Mouse (Mus musculus) layer of hippocampus, postnatal 10 days (tissue): Measurements from ENCODE around the gene Sytl3. TPM values are rescaled to one million over a fixed set of nuclear protein-coding genes. Genes with fewer than 3 reads are reported as not detected.

Experiments
- DNase-seq, 2 experiments: peaks; one replicate each; pipeline ENCODE4 v3.0.0; 2021; ENCODE audit warnings: low spot score in 2 of 2
- total RNA-seq, 2 experiments: library from RNA; stranded (reverse); gene quantifications; 2 replicates each; pipeline ENCODE4 v1.2.3; 2021

Sytl3 gene
- total RNA-seq, 2 experiments from 2014 or later: 0.25 TPM; not detected in 1

DNA sequence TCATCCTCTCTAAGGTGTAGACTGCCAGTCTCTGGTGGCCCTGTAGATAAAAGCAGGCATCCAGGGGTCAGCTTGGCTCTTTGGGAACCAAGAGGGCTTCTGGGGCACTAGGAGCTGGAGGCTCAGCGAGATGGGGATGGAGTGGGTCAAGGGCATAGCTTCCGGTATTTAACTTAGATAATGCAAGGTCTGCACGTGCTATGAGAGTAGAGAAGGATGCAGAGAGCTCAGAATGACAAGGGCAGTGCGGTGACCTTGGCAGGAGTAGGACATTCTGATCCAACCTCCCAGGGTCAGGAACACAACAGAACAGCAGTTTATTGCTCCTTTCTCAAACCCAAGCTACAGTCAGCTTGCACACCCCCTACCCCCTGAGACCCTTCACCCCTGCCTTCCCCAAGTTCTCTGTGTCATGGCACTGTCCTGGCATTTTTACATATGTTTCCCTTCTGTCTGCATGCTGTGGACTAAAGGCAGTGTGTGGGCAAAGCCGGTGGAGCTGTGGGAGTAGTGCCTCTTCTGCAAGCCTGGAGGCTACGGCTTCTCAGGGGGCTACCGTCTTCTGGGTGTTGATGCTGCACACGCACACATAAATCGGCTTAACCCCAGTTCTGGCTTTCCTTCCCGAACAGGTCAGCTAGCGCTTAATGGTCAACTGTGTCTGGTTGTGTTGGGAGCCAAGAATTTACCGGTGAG is 76.0 kb downstream of the Sytl3 start:
- peak; percentile 2 to 8 for DNase-seq

GRCm38 (mm10) chr17:6736306-6737272 is 77.7 kb downstream of the Sytl3 start:
- DNase-seq: peak; percentile 1 to 10

GRCm38 (mm10) chr17:6737273-6737997 is 78.5 kb downstream of the Sytl3 start:
- DNase-seq: peak in 1 of 2 experiments; percentile 7

DNA sequence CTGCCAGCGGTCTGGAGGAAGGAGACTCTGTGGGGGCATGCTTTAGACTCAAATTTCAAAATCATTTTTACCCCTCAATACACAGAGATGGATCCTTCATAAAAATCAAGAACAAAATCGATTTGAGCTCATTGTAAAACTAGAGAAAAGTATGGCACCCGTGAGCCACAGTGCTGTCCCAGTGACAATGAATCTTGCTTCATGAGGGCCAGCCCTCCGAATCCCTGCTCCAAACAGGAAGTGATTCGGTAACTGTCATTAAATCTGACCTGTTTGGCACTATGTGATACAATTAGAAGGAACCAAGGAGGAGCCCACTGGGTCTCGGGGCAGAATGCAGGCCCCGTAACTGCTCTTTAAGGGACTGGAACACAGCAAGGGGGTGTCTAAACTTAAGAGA is 79.9 kb downstream of the Sytl3 start:
- DNase-seq: no peak

- peak in 1 of 2 experiments; percentile 8 for DNase-seq
Observed at GRCm38 (mm10) chr17:6739266-6739665, 80.4 kb downstream of the Sytl3 start.

DNA sequence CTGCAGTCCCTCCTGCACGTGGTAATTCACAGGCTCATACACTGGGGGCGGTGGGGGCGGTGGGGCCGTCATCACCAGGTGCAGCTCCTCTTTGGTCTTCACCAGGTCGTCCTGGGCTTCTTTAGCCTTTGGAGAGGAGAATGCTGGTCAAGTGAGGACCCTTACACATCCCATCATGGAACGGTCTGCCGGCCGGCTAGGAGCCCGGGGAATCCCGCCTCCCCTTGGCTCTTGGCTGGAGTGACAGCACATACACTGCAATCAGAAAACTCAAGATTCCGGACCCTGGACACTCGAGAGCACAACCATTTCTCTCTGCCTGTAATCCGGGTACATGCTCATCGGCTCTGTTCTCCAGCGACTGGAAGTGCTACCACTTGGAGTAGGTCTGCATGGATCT is 80.9 kb downstream of the Sytl3 start:
- no peak for DNase-seq

- no peak for DNase-seq
Observed at GRCm38 (mm10) chr17:6740331-6741170, 81.7 kb downstream of the Sytl3 start.

- peak; percentile 36 to 40 for DNase-seq
Observed at GRCm38 (mm10) chr17:6741271-6741670, 82.4 kb downstream of the Sytl3 start.

- peak; percentile 30 to 47 for DNase-seq
Observed at GRCm38 (mm10) chr17:6742083-6743038, 83.5 kb downstream of the Sytl3 start.

DNA sequence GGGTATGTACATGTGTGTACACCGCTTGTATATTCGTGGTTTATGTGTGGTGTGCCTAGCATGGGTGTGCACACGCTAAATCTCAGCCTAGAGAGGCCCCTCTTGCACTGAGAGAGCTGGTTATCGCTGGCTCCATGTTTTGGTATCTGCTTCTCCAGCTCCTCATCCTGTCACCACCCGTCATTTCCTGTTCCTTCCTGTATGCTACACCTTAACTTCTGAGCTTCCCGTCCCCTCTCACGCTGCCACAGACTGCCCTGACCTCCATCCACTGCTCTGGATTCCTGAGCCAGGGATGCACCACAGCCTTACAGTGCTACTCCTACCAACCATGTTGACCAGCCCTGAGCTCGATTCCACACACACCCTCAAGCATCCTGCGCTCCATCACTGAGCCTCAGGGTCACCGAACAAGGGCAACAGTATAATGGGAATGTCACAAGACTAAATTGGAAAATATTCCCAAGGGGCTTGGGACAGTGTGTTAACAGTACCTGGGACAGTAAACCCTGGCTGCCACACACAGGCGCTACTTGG is 84.2 kb downstream of the Sytl3 start:
- no peak for DNase-seq

- no peak for DNase-seq
Observed at GRCm38 (mm10) chr17:6743787-6744239, 84.9 kb downstream of the Sytl3 start.

DNA sequence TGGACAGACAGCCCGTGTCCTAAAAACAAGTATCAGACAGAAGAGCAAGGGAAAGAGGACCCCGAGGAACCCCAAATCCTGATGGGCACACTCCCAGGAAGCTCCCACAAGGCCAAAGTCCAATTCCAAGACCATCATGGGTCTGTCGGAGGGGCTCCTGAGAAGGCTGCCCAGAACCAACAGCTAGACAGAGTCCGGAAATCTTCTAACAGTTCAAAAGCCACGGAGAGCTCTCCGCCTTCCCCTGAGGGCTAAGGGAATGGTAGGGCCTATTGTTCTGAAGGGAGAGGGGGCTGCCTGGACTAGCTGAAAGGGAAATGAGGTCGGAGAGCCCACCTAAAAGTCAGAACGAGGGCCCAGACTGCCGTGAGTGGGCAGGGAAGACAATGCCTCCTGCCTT is 85.5 kb downstream of the Sytl3 start:
- no peak for DNase-seq

- no peak for DNase-seq
Observed at GRCm38 (mm10) chr17:6744871-6745270, 86.0 kb downstream of the Sytl3 start.

GRCm38 (mm10) chr17:6745503-6745902 is 86.6 kb downstream of the Sytl3 start:
- no peak for DNase-seq

- no peak for DNase-seq
Observed at GRCm38 (mm10) chr17:6745975-6746374, 87.1 kb downstream of the Sytl3 start.

GRCm38 (mm10) chr17:6746452-6747231 is 87.7 kb downstream of the Sytl3 start:
- no peak for DNase-seq

DNA sequence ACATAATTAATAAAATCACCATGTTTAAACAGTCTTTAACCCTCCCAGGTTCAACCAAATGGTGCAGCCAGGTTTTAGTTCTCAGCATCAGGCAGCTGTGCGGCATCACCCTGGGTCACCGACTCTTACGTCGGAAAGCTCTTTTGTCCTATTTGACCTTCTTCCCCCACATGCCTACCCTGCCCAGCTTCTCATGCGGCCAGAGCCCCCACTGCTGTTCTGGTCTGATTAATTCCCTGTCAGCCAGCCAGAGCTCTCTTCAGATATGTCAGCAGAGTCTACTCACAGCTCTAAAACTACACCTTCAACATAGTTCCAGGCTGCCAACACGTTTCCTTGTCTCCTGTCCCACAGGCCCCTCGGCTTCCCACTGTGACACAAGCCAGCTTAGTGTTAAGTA is 88.6 kb downstream of the Sytl3 start:
- DNase-seq: no peak

DNA sequence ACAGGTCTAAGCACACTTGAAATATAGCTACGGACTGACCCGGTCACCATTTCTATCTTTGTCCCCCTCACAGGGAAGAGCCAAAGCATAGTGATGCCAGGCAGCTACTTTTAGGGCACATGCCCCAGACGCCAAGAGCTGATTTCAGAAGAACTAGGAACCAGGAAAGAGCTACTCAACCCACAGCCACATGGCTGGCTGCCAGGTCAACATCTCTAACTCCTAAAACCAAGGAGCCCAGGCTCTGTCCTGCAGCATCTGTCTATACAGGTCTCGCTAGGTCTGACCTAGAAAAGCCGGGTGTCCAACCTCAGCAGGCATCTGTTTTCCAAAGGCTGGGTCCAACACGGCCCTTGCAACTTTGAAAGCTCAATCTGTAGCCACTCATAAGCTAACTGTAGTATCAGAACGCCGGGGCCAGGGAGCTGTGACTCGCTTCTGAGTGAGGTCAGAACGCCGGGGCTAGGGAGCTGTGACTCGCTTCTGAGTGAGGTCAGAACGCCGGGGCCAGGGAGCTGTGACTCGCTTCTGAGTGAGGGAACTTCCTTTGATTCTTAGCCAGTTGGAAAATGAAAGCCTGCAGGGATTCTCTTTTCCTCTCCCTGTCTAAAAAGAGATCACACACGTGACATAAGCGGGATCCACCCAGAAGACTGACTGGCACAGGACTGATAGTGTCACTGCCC is 90.0 kb downstream of the Sytl3 start:
- no peak for DNase-seq
